ENCODE assay signal across 13 mouse cellular contexts in the genomic region with DNA sequence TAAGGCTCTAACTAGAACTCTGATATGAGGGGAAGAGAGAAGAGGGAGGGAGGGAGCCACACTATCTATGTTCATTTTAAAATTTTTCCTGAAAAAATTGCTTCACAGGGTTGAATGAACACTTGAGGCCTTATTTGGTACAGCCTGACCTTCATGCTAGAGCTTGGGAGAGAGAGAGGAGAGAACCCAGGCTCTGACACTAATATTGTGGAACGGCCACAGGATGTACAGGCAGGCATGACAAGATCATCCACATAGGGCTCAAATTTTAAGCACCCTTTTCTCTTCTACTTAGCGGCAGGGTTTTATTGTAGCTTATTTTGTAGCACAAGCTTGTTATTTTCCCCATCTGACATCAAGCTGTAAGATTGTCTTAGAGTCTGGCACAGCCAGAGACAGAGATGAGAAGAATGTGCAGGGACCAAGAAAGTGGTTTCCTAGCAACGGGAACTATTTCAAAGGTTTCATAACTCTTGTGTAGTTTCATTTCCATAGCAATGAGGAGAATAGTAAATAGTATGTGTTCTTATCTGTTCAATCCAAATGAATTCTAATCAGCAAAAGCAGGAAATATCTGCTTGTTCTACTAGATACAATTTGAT.
DNase-seq lines count a peak whose midpoint lies in the region; ATAC-seq and TF ChIP-seq lines count a peak whose summit lies in the region.
"Had no signal": no experiment of that assay in that cellular context is flagged by ENCODE, and none has a peak within 500 bp of the region (broad histone marks: within the 10 kb centered on the region; RNA-seq: fewer than 3 reads in every experiment).

No protein-coding gene starts in this region.

- no peak overlapping the region for H3K9ac ChIP-seq in lung, embryonic 16.5 days (ENCODE audit: low read length)
- no peak overlapping the region for H3K9ac ChIP-seq in hindbrain, embryonic 14.5 days
- H3K9ac ChIP-seq in heart, embryonic 11.5 days (ENCODE audit: low read depth, low read length) = no peak overlapping the region
- H3K9ac ChIP-seq in heart, adult 2 months (ENCODE audit: low read depth, low read length) = no peak overlapping the region
- H3K9ac ChIP-seq: limb, embryonic 12.5 days had no signal

- peak; percentile 20 for DNase-seq in embryo, embryonic 11 days
- DNase-seq in embryo, embryonic 9.5 days (ENCODE audit: extremely low spot score) = no peak
- DNase-seq in lung, postnatal 10 days = no peak
- DNase-seq in hindbrain, embryonic 14.5 days (ENCODE audit: low spot score) = peak; percentile 43
- no peak for DNase-seq in heart, adult 2 months
- DNase-seq: cerebellum, adult 18-20 months; gastrocnemius, postnatal 25 days; kidney, adult 2 months; thymus, adult 2 months had no signal

- 53% methylated on average over 3 of the region's 3 CpGs for WGBS in lung, embryonic 16.5 days
- 42% methylated on average over 3 of the region's 3 CpGs for WGBS in hindbrain, embryonic 14.5 days
- 18% methylated on average over 3 of the region's 3 CpGs for WGBS in olfactory bulb, adult 2 months
- 76% methylated on average over 3 of the region's 3 CpGs for WGBS in heart, embryonic 11.5 days (ENCODE audit: insufficient replicate concordance)
- WGBS in heart, adult 2 months = 72% methylated on average over 3 of the region's 3 CpGs

- H3K4me2 ChIP-seq in lung, embryonic 16.5 days (ENCODE audit: low read depth, low read length) = no peak overlapping the region
- no peak overlapping the region for H3K4me2 ChIP-seq in hindbrain, embryonic 14.5 days (replicated peaks)
- no peak overlapping the region for H3K4me2 ChIP-seq in heart, embryonic 11.5 days
- H3K4me2 ChIP-seq: limb, embryonic 12.5 days had no signal

- no peaks in the 10 kb centered on the region for H3K79me2 ChIP-seq in heart, adult 2 months (replicated peaks; ENCODE audit: control insufficient read depth, insufficient read depth, low read length)

- no peak overlapping the region for H3K27ac ChIP-seq in lung, embryonic 16.5 days (ENCODE audit: low read length)
- peak overlapping the region; percentile 69 for H3K27ac ChIP-seq in hindbrain, embryonic 14.5 days
- peak overlapping the region; percentile 85 for H3K27ac ChIP-seq in olfactory bulb, adult 2 months (ENCODE audit: insufficient read depth, low read depth, low read length)
- no peak overlapping the region for H3K27ac ChIP-seq in heart, embryonic 11.5 days (ENCODE audit: low read depth, low read length)
- H3K27ac ChIP-seq in heart, adult 2 months = no peak overlapping the region
- H3K27ac ChIP-seq: limb, embryonic 12.5 days had no signal

- no peaks in the 10 kb centered on the region for H3K9me3 ChIP-seq in lung, embryonic 16.5 days (ENCODE audit: control insufficient read depth, low read length)
- H3K9me3 ChIP-seq in hindbrain, embryonic 14.5 days (ENCODE audit: control insufficient read depth, low read length) = no peaks in the 10 kb centered on the region
- no peaks in the 10 kb centered on the region for H3K9me3 ChIP-seq in heart, embryonic 11.5 days (replicated peaks; ENCODE audit: control insufficient read depth, low read length)
- H3K9me3 ChIP-seq: limb, embryonic 12.5 days had no signal

- TF ChIP-seq POLR2A in olfactory bulb, adult 2 months (IDR thresholded peaks at IDR 0.05; ENCODE audit: insufficient read depth, low read depth, low read length) = no peak
- no peak for TF ChIP-seq POLR2A in heart, adult 2 months (IDR thresholded peaks at IDR 0.05; ENCODE audit: insufficient read depth, low read depth, low read length)

- intact Hi-C loops in heart, adult 2 months (cut with DNase I) = no loop called here

- TF ChIP-seq CTCF in olfactory bulb, adult 2 months (IDR thresholded peaks at IDR 0.05; ENCODE audit: insufficient read depth, low read depth, low read length) = no peak
- no peak for TF ChIP-seq CTCF in heart, adult 2 months (IDR thresholded peaks at IDR 0.05)

- no peak for TF ChIP-seq EP300 in heart, adult 2 months (IDR thresholded peaks at IDR 0.05; ENCODE audit: insufficient read depth, low read depth, low read length)

- no peak overlapping the region for H3K4me3 ChIP-seq in lung, embryonic 16.5 days (ENCODE audit: low read length)
- no peak overlapping the region for H3K4me3 ChIP-seq in hindbrain, embryonic 14.5 days (replicated peaks; ENCODE audit: low read length)
- H3K4me3 ChIP-seq in olfactory bulb, adult 2 months (ENCODE audit: insufficient read depth, low read depth, low read length) = no peak overlapping the region
- H3K4me3 ChIP-seq in heart, embryonic 11.5 days (ENCODE audit: low read depth, low read length) = no peak overlapping the region
- no peak overlapping the region for H3K4me3 ChIP-seq in heart, adult 2 months
- H3K4me3 ChIP-seq: limb, embryonic 12.5 days had no signal

- ATAC-seq in lung, embryonic 16.5 days (ENCODE audit: low read depth) = peak; percentile 35; the same call in 1 of the 2 replicates
- ATAC-seq in hindbrain, embryonic 14.5 days (ENCODE audit: low FRiP score) = 0 out of 2 replicates have a peak, but pooled peaks have one; percentile 60
- ATAC-seq in heart, embryonic 11.5 days (replicated peaks; ENCODE audit: insufficient number of reproducible peaks, low FRiP score, low TSS enrichment) = no peak

- no peaks in the 10 kb centered on the region for H3K36me3 ChIP-seq in lung, embryonic 16.5 days (ENCODE audit: control insufficient read depth, insufficient read depth, low read length)
- H3K36me3 ChIP-seq in hindbrain, embryonic 14.5 days (replicated peaks; ENCODE audit: control insufficient read depth, insufficient read depth) = peaks cover 11% of the 10 kb centered on the region
- no peaks in the 10 kb centered on the region for H3K36me3 ChIP-seq in heart, embryonic 11.5 days (ENCODE audit: control insufficient read depth, insufficient read depth, low read length)
- no peaks in the 10 kb centered on the region for H3K36me3 ChIP-seq in heart, adult 2 months (ENCODE audit: control insufficient read depth, insufficient read depth, low read length)
- H3K36me3 ChIP-seq: limb, embryonic 12.5 days had no signal

- H3K27me3 ChIP-seq in lung, embryonic 16.5 days (ENCODE audit: control insufficient read depth, insufficient read depth, low read depth, low read length) = no peaks in the 10 kb centered on the region
- H3K27me3 ChIP-seq in hindbrain, embryonic 14.5 days (ENCODE audit: control insufficient read depth, insufficient read depth, low read length) = no peaks in the 10 kb centered on the region
- no peaks in the 10 kb centered on the region for H3K27me3 ChIP-seq in heart, embryonic 11.5 days (ENCODE audit: control insufficient read depth, insufficient read depth, low read length)
- no peaks in the 10 kb centered on the region for H3K27me3 ChIP-seq in heart, adult 2 months (ENCODE audit: control insufficient read depth, insufficient read depth, low read length)
- H3K27me3 ChIP-seq: limb, embryonic 12.5 days had no signal

- 0 out of 2 replicates have a peak, but pooled peaks cover 4% of the 10 kb centered on the region for H3K4me1 ChIP-seq in lung, embryonic 16.5 days (replicated peaks; ENCODE audit: control insufficient read depth, insufficient read depth, low read length)
- H3K4me1 ChIP-seq in hindbrain, embryonic 14.5 days (replicated peaks; ENCODE audit: control insufficient read depth, insufficient read depth, low read length) = peaks cover 7% of the 10 kb centered on the region
- peaks cover 10% of the 10 kb centered on the region for H3K4me1 ChIP-seq in olfactory bulb, adult 2 months (ENCODE audit: control insufficient read depth, insufficient read depth, low read length)
- H3K4me1 ChIP-seq in heart, embryonic 11.5 days (ENCODE audit: control insufficient read depth, insufficient read depth, low read length) = no peaks in the 10 kb centered on the region
- H3K4me1 ChIP-seq in heart, adult 2 months (ENCODE audit: control insufficient read depth, insufficient read depth, low read length) = no peaks in the 10 kb centered on the region
- H3K4me1 ChIP-seq: limb, embryonic 12.5 days had no signal

Comparison
In these comparisons a context has a peak if more than half of its experiments do, and no peak if none do; other contexts are left out.
1. DNase-seq: peak in embryo, embryonic 11 days (single experiment) and hindbrain, embryonic 14.5 days (single experiment); none in embryo, embryonic 9.5 days (single experiment), lung, postnatal 10 days (single experiment) and heart, adult 2 months (0 of 2).
2. H3K27ac ChIP-seq: peak in hindbrain, embryonic 14.5 days (single experiment) and olfactory bulb, adult 2 months (single experiment); none in lung, embryonic 16.5 days (single experiment), heart, embryonic 11.5 days (single experiment) and heart, adult 2 months (single experiment).